Mouse (Mus musculus) heart, postnatal 14 days (tissue): ENCODE measurements around the gene Cd4. TPM values are rescaled to one million over a fixed set of nuclear protein-coding genes. Genes with fewer than 3 reads are reported as not detected.
"Not testable (repeated sequence)": the region's sequence is repeated elsewhere in the genome, so short reads cannot be mapped to it uniquely, and the experiment has no call there.

Experiments
- DNase-seq, 2 experiments: peaks; one replicate each; pipeline ENCODE4 v3.0.0; 2021 to 2022
- intact Hi-C: fragments of 180-260 bp; cut with DNase I; formaldehyde crosslinking; loops from one replicate; pipeline ENCODE4 v1.15.1; 2025
- total RNA-seq, 2 experiments: library from RNA; stranded (reverse); gene quantifications; 2 replicates each; pipeline ENCODE4 v1.2.3; 2021

Cd4 gene
- total RNA-seq, 2 experiments from 2014 or later = 1.2 to 12.3 TPM

DNA sequence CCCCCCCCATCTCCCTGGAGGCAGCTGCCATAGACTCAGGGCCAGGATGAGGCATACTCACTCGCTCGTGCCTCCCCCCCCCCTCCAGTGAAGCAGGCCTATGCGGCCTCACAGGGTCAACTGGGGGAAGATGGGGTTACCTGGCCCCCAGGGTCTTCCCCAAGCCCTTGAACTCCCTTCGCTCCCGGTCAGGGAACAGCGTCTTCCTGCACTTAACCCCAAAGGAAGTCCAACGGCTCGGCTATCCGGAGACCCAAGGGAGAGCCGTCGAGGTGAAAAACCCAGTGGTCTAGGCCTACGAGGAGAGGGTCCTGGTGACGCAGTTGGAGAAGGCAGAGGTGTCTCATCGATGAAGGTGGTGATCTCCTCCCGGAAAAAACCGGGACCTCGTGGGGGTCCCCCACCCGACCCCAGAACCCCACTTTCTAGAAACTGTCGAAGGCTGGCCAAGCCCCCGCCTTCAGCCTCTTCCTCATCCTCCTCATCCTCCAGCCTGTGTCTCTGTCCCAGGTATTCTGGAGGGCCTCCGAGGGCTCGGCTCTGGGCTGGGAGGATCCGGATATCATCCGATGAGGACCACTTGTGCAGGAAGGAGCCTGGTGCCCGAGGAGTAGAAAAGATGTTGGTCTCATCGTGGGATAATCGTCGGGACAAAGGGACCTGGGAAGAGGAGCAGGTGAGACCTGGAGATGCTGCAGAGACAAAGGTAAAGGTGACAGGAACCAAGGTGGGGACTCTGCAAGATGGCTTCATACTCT is 29.3 kb downstream of the Cd4 start:
- intact Hi-C loops = loop anchor here (1.0 to 10.0 kb wide), 2 partner anchors 72 to 106 kb away; partner anchors contain the start of gene Cops7a
- no peak for DNase-seq

GRCm38 (mm10) chr6:124857840-124858530 is 30.0 kb downstream of the Cd4 start:
- DNase-seq = no peak
- intact Hi-C loops = loop anchor here (10.0 kb wide), 1 partner anchor 107 kb away; the partner anchor contains the start of gene Cops7a

DNA sequence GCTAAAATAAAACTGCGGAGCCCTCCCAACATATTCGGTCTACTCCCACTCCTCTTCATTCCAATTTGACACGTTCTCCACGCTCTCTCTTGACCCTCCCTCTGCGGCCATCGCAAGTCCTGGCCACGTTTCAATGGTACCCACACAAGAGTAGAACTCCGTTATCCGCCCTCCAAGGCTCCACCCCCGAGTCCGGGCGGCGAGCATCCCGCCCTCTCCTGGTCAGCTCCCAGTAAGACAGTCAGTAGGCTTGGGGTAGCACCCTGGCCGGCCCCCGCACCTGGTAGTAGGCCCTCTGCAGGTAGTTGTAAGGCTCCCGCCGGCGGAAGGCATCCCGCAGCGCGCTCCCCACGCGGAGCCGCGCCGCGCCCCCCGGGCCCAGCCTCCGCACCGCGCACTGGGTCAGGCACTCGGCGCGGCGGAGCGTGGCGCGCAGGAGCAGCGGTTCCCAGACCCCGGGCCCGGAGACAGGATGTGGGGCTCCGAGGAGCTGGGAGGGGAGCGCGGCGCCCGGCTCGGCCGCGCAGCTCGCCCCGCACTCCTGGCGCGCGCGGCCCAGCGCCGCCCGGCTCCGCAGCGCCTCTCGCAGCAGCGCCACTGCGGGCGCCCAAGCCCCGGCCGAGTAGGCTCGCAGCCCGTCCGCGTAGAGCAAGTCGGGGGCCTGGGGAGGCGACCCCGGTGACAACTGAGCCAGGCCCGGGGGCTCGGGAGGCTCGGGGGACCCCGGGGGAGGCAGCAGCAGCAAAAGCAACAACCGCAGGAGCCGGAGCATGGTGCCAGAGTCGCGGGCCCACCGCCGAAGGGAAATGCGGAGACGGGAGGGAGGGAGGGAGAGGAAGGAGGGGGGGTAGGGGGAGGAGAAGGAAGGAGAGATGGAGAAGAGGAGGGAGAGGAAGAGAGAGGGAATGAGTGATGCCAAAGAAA is 30.8 kb downstream of the Cd4 start, which contains the start of gene P3h3:
P3h3 (minus strand) TSS at position 837 of the 924 bp plus-strand sequence.
- DNase-seq = peak; percentile 82 to 86
- intact Hi-C loops = loop anchor here (10.0 kb wide), 1 partner anchor 108 kb away; the partner anchor contains the start of gene Cops7a

DNA sequence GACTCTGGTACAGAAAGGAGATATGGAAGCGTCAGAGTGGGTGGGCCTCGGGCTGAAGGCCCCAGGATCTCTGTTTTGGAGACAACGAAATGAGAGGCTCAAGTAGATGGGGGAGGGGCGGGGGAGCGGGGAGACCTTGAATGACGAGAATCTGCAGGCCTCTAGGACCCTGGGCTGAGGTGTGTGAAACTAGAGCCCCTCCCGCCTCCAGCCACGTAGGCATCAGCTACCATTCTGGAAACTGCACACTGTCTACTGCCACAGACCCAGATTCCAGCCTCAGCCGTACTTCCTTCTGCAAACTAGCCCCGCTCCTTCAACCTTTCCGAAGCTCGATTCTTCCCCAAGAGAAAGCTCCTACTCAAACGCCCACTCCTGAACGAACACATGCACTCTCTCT is 31.7 kb downstream of the Cd4 start:
- DNase-seq = no peak
- intact Hi-C loops = loop anchor here (10.0 kb wide), 1 partner anchor 108 kb away; the partner anchor contains the start of gene Cops7a

DNA sequence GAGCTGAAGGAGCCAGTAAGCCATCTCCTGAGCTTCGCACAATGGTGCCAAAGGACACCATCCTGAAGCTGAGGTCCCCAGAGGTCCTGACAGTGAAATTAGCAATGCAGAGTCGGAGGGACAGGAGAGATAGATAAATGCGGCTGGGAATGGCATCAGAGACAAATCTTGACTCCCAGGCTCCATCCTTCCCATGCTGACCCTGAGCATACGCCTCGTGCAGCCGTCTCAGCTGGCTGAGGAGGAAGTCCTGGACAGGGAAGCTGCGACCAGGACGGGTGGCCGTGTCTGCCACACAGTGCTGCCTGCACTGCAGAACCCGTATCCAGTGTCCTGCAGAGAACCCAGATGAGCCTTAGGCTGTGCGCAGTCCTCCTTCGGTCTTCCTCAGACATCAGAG is 33.4 kb downstream of the Cd4 start:
- intact Hi-C loops = loop anchor here (10.0 kb wide), 1 partner anchor 110 kb away; the partner anchor contains the start of gene Cops7a
- no peak for DNase-seq

- intact Hi-C loops = loop anchor here (10.0 kb wide), 1 partner anchor 114 kb away; the partner anchor contains the start of gene Cops7a
- DNase-seq = no peak
These were observed 37.5 kb downstream of the Cd4 start for GRCm38 (mm10) chr6:124850535-124850934.

DNA sequence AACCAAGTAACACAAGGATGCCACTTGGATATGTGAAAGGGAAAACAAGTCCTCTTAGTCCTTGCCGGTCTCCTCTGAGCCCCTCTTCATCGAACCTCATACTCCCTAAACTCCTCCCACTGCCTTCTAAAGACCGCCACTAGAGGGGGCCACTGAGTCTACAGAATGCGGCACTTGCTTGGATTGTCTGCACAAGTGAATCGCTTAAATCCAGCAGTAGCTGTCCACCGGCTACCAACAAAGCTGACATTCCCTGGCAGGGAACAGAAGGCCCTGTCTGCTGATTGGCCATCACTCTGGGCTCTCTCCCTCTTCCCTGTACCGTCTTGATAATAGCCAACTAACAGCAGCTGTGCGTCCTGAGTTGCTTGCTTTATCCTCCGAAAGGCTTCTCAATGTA is 40.7 kb downstream of the Cd4 start:
- intact Hi-C loops = loop anchor here (5.0 kb wide), 1 partner anchor 235 kb away; no protein-coding TSS in a partner anchor
- peak; percentile 89 to 97 for DNase-seq

DNA sequence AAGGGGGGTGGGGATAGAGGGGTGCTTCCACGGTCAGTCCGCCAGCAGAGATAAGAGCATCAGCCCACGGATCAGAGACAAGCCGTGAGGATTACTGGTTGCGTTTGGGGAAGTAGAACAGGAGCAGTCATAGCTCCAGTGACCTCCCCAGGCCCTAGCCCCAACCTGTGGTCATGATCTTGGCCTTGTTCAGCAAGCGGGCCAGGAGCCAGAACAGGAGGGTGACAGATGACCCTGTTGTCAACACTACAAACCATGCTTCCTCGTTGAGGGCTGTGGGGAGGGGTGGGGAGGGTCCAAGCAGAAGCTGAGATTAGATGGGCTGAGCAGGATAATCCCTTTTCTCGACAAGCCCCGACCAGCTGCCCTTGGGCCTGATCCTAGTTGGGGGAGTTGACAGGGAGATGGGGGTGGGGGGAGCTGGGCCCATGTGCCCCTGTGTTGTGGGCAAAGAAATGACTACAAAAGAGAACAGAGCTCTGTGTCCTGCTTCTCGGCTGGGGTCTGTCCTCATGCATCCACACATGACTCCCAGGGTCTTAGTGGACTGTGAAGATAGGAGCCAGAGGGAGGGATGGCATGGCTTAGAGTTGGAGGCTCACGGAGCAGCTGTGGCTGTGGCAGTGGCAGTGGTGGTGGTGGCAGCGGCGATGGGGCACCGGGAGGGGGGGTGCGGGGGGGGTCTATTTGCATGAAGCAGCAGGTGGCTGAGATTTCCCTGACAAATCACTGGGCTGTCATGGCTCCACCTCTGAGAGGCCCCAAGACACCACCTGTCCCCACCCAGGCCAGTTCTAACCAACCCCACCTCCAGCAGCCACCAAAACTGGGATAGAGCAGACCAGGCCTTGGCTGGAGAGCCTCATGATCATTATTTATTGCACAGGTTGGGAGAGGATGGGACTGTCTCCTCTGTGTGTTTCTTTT is 47.5 kb downstream of the Cd4 start, which contains the start of gene Gnb3:
Gnb3 (minus strand) TSS at position 35 of the 927 bp plus-strand sequence.
- peak in 1 of 2 experiments; percentile 47 for DNase-seq
- intact Hi-C loops = no loop called here

GRCm38 (mm10) chr6:124839805-124840204 is 48.2 kb downstream of the Cd4 start:
- intact Hi-C loops = no loop called here
- peak; percentile 36 to 49 for DNase-seq

DNA sequence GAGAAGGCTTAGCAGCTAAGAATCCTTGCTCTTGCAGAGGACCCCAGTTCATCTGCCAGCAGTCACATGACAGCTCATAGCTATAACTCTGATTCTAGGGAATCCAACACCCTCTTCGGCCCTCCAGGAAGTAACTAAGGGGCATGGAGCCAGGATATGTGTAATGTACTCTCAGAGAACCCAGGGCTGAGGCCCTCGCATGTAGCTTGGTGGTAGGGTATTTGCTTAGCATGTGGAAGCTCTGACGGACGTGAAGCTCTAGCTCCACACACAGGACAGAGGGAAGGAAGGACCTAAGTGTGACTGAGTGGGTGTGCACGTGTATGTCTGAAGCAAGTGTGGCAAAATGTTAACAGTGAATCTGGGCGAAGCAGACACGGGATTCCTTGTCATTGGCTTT is 51.6 kb downstream of the Cd4 start:
- intact Hi-C loops = no loop called here
- DNase-seq = no peak

DNA sequence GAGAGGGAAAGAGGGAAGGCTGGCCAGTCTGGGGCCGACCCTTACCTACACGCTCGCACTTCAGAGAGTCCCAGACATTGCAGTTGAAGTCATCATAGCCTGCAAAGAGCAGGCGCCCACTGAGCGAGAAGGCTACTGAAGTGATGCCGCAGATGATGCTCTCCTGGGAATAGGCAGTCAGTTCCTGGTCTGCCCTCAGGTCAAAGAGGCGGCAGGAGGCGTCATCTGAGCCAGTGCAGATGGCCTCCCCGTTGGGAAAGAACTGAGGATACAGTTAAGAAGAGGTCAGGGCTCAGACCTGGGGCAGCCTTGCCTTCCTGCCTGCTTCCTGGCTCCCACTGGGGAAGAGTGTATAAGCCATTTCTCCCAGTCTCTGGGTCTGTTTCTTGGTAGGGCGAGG is 52.5 kb downstream of the Cd4 start:
- intact Hi-C loops = no loop called here
- no peak for DNase-seq

DNA sequence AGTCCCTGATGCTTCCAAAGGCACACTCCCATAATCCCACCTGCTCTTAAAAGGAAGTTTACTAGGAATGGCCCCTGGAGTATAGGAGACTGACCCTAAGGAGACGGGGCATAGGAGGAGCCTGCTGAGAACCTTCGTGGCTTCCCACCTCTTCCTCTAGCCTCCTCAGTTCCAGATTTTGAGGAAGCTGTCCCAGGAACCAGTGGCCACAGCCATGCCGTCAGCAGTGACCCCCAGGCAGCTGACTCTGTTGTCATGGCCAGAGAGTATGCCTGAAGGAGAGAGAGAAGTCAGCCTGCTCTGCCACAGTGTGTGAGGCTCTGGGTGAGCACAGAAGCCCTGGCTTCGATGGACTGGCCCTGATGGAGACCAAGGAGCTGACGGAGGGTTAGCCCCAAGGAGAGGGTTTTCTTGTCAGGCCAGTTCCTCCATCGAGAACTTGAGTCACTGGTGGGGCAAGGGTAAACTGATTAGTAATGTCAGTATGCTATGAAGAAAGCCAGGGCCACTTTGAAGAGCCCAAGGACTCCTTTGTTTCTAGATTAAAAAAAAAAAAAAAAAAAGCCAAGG is 53.4 kb downstream of the Cd4 start:
- intact Hi-C loops = no loop called here
- no peak for DNase-seq

DNA sequence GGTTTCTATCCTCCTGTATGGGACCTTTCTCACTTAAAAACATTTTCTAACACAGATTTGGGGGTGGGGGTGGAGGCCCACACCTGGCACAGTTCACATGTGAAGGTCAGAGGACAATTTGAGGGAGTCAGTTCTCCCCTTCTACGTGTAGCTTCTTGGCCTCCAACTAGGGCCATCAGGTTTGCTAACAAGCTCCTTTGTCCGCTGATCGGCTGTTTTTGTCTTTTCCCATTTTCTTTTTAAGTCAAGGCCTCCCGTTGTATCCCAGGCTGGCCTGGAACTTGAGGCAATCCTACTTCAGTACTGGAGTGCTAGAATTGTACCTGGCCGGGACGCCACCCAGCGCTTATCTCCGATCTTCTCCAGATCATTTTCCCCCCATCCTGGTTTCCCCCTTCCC is 56.4 kb downstream of the Cd4 start:
- DNase-seq = no peak
- intact Hi-C loops = no loop called here

DNA sequence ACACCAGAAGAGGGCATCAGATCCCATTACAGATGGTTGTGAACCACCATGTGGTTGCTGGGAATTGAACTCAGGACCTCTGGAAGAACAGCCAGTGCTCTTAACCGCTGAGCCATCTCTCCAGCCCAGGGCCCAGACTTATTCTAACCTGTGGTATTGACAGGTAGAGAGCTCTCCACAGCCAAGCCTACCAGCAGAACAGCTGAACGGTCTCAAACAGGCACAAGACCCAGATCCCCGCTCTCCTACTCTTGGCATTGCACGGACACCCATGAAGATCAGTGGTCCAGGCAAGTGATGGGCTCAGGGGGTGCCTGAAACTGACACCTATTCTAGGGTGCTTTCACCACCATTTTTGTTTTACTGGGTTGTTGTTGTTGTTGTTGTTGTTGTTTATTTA is 56.8 kb downstream of the Cd4 start:
- DNase-seq, intact Hi-C loops: not testable (repeated sequence)

GRCm38 (mm10) chr6:124829799-124830700 is 58.0 kb downstream of the Cd4 start:
- peak; percentile 89 to 92 for DNase-seq
- intact Hi-C loops = no loop called here

GRCm38 (mm10) chr6:124828868-124829798 is 58.9 kb downstream of the Cd4 start, which contains the start of the genes Usp5 and Cdca3:
Usp5 (minus strand) TSS chr6:124829484.
Cdca3 (plus strand) TSS chr6:124829547.
- intact Hi-C loops = no loop called here
- peak; percentile 96 to 97 for DNase-seq
